In genomic region chr4:57952416-57952815, GRCm38 (mm10) we compare ENCODE assay signal across 25 mouse cellular contexts. TPM values are rescaled to one million over a fixed set of nuclear protein-coding genes. Genes with fewer than 3 reads are reported as not detected.
A peak's percentile ranks its signal among the peaks of the same experiment; 100 is the strongest.
DNase-seq lines count a peak whose midpoint lies in the region; ATAC-seq and TF ChIP-seq lines count a peak whose summit lies in the region.
"Had no signal": no experiment of that assay in that cellular context is flagged by ENCODE, and none has a peak within 500 bp of the region (broad histone marks: within the 10 kb centered on the region; RNA-seq: fewer than 3 reads in every experiment).

No protein-coding gene starts in this region.

- peak; percentile 84 for DNase-seq in kidney, adult 2 months
- DNase-seq in A20 (ENCODE audit: low read depth, low spot score) (peak; percentile 5), MN1 (ENCODE audit: low spot score) (no peak)
- DNase-seq in kidney, postnatal 25 days, result peak; percentile 56 to 69
- no peak for DNase-seq in ovary, postnatal 14 days (ENCODE audit: low spot score)
- DNase-seq: adrenal gland, postnatal 10 days; B cell, adult 2 months; cerebellum, adult 11 months; cerebellum, postnatal 25 days; embryo, embryonic 11 days; heart, adult 18-20 months; lung, adult 18-20 months; right cerebral cortex, postnatal 4 days had no signal

- TF ChIP-seq POLR2A in kidney, adult 2 months (IDR thresholded peaks at IDR 0.05; ENCODE audit: low read depth, low read length), result no peak

- no peak overlapping the region for H3K9ac ChIP-seq in kidney, embryonic 14.5 days (ENCODE audit: low read depth, low read length)
- no peak overlapping the region for H3K9ac ChIP-seq in hindbrain, embryonic 13.5 days
- H3K9ac ChIP-seq: embryonic facial prominence, embryonic 15.5 days; heart, embryonic 13.5 days; hindbrain, embryonic 15.5 days had no signal

- TF ChIP-seq CTCF in kidney, adult 2 months (conservative IDR thresholded peaks at IDR 0.05; ENCODE audit: insufficient read depth, insufficient read length, low read depth, low read length), result no peak

- peaks cover 3% of the 10 kb centered on the region; the same call in 1 of the 2 replicates for H3K9me3 ChIP-seq in kidney, embryonic 14.5 days (ENCODE audit: control insufficient read depth, low read length)
- H3K9me3 ChIP-seq in hindbrain, embryonic 13.5 days, result no peaks in the 10 kb centered on the region
- H3K9me3 ChIP-seq: embryonic facial prominence, embryonic 15.5 days; heart, embryonic 13.5 days; hindbrain, embryonic 15.5 days had no signal

- 50% methylated on average over 3 of the region's 3 CpGs for WGBS in kidney, adult 2 months
- 90% methylated on average over 3 of the region's 3 CpGs for WGBS in kidney, embryonic 14.5 days
- WGBS in hindbrain, embryonic 13.5 days, result 96% methylated on average over 3 of the region's 3 CpGs

- H3K4me1 ChIP-seq in kidney, adult 2 months (ENCODE audit: control insufficient read depth, insufficient read depth, low read length), result peaks cover 31% of the 10 kb centered on the region
- peaks cover 17% of the 10 kb centered on the region for H3K4me1 ChIP-seq in kidney, embryonic 14.5 days (ENCODE audit: control insufficient read depth, insufficient read depth, low read length)
- H3K4me1 ChIP-seq in hindbrain, embryonic 13.5 days (replicated peaks), result peaks cover 34% of the 10 kb centered on the region

- H3K27ac ChIP-seq in kidney, adult 2 months (ENCODE audit: insufficient read depth, low read depth, low read length), result peak overlapping the region; percentile 94
- H3K27ac ChIP-seq in kidney, embryonic 14.5 days (ENCODE audit: low read depth, low read length), result no peak overlapping the region
- no peak overlapping the region for H3K27ac ChIP-seq in hindbrain, embryonic 13.5 days
- H3K27ac ChIP-seq: embryonic facial prominence, embryonic 15.5 days; heart, embryonic 13.5 days; hindbrain, embryonic 15.5 days had no signal

- no peak for ATAC-seq in kidney, embryonic 14.5 days (ENCODE audit: low FRiP score, low TSS enrichment)
- ATAC-seq in granulocyte monocyte progenitor cell, adult 5-6 weeks (replicated peaks; ENCODE audit: poor library complexity, severe bottlenecking), result 0 out of 2 replicates have a peak, but pooled peaks have one; percentile 4
- ATAC-seq in hindbrain, embryonic 13.5 days (ENCODE audit: low FRiP score), result no peak
- ATAC-seq: forebrain, embryonic 16.5 days; Patski had no signal

- no peak overlapping the region for H3K4me2 ChIP-seq in kidney, embryonic 14.5 days (replicated peaks; ENCODE audit: low read depth, low read length)
- no peak overlapping the region for H3K4me2 ChIP-seq in hindbrain, embryonic 13.5 days
- H3K4me2 ChIP-seq: embryonic facial prominence, embryonic 15.5 days; heart, embryonic 13.5 days; hindbrain, embryonic 15.5 days had no signal

- peak overlapping the region; percentile 21; the same call in 1 of the 2 replicates for H3K4me3 ChIP-seq in kidney, adult 2 months (ENCODE audit: insufficient read depth, low read depth, low read length)
- no peak overlapping the region for H3K4me3 ChIP-seq in kidney, embryonic 14.5 days (ENCODE audit: low read length)
- H3K4me3 ChIP-seq in hindbrain, embryonic 13.5 days, result no peak overlapping the region
- H3K4me3 ChIP-seq: embryonic facial prominence, embryonic 15.5 days; heart, embryonic 13.5 days; hindbrain, embryonic 15.5 days had no signal

- no peaks in the 10 kb centered on the region for H3K27me3 ChIP-seq in kidney, adult 2 months (replicated peaks; ENCODE audit: control insufficient read depth, insufficient read depth, low read length)
- no peaks in the 10 kb centered on the region for H3K27me3 ChIP-seq in kidney, embryonic 14.5 days (ENCODE audit: control insufficient read depth, insufficient read depth, low read length)
- H3K27me3 ChIP-seq in hindbrain, embryonic 13.5 days, result no peaks in the 10 kb centered on the region
- H3K27me3 ChIP-seq: embryonic facial prominence, embryonic 15.5 days; heart, embryonic 13.5 days; hindbrain, embryonic 15.5 days; Patski had no signal

- H3K36me3 ChIP-seq in kidney, adult 2 months (ENCODE audit: control insufficient read depth, insufficient read depth, low read length), result peaks cover 8% of the 10 kb centered on the region
- peaks cover 50% of the 10 kb centered on the region for H3K36me3 ChIP-seq in kidney, embryonic 14.5 days (ENCODE audit: control insufficient read depth, insufficient read depth, low read length)
- H3K36me3 ChIP-seq in hindbrain, embryonic 13.5 days, result peaks cover 50% of the 10 kb centered on the region

RNA-seq across cellular contexts. Expression of gene Txn1, which starts 3.8 kb away (rescaled TPM):
- 296 and 377 TPM in 2 replicates for polyA plus RNA-seq in kidney, adult 2 months (2012; rRNA removed)
- polyA plus RNA-seq in kidney, embryonic 14.5 days (2014; fragmentation: Nextera tagmentation; extraction: Ambion mirVana), result 493 and 617 TPM in 2 replicates
- total RNA-seq in granulocyte monocyte progenitor cell, adult 5-6 weeks (2014; fragmentation: Nextera tagmentation), result 404 and 474 TPM in 2 replicates
- total RNA-seq in granulocyte monocyte progenitor cell, adult 5-6 weeks (2017), result 150 and 201 TPM in 2 replicates
- polyA plus RNA-seq in hindbrain, embryonic 13.5 days (2015; fragmentation: Nextera tagmentation; extraction: Ambion mirVana), result 274 and 282 TPM in 2 replicates

RNA-seq across cellular contexts. Expression of gene D630039A03Rik, which starts 36.3 kb away (rescaled TPM):
- polyA plus RNA-seq in kidney, adult 2 months (2012; rRNA removed), result 17.8 and 19.8 TPM in 2 replicates
- polyA plus RNA-seq in kidney, embryonic 14.5 days (2014; fragmentation: Nextera tagmentation; extraction: Ambion mirVana), result 0.70 and 1.0 TPM in 2 replicates
- total RNA-seq in granulocyte monocyte progenitor cell, adult 5-6 weeks (2014; fragmentation: Nextera tagmentation), result not detected in 2 replicates
- total RNA-seq in granulocyte monocyte progenitor cell, adult 5-6 weeks (2017), result 0.09 TPM in 1 of 2 replicates, not detected in the other
- polyA plus RNA-seq in hindbrain, embryonic 13.5 days (2015; fragmentation: Nextera tagmentation; extraction: Ambion mirVana), result 0.09 and 0.19 TPM in 2 replicates
- polyA plus RNA-seq: forebrain, embryonic 16.5 days had no signal

RNA-seq across cellular contexts. Expression of gene Txndc8, which starts 56.5 kb away (rescaled TPM):
- polyA plus RNA-seq in kidney, adult 2 months (2012; rRNA removed), result not detected in 2 replicates
- polyA plus RNA-seq in kidney, embryonic 14.5 days (2014; fragmentation: Nextera tagmentation; extraction: Ambion mirVana), result not detected in 2 replicates
- not detected in 2 replicates for total RNA-seq in granulocyte monocyte progenitor cell, adult 5-6 weeks (2014; fragmentation: Nextera tagmentation)
- not detected in 2 replicates for total RNA-seq in granulocyte monocyte progenitor cell, adult 5-6 weeks (2017)
- polyA plus RNA-seq in hindbrain, embryonic 13.5 days (2015; fragmentation: Nextera tagmentation; extraction: Ambion mirVana), result not detected in 2 replicates
- total RNA-seq: adrenal gland, postnatal 10 days; heart, adult 18-20 months; heart, postnatal 25 days; layer of hippocampus, postnatal 14 days had no signal
- polyA plus RNA-seq: embryonic facial prominence, embryonic 15.5 days; forebrain, embryonic 16.5 days; heart, embryonic 13.5 days; hindbrain, embryonic 15.5 days; limb, embryonic 11.5 days; neural tube, embryonic 11.5 days; Patski had no signal

Comparison
In these comparisons a context has a peak if more than half of its experiments do, and no peak if none do; other contexts are left out.
1. DNase-seq: peak in kidney, adult 2 months (single experiment), A20 (single experiment) and kidney, postnatal 25 days (2 of 2); none in MN1 (single experiment) and ovary, postnatal 14 days (single experiment).